Mouse (Mus musculus) lung, embryonic 14.5 days (tissue): ENCODE results near the gene Hmgcs2. TPM values are rescaled to one million over a fixed set of nuclear protein-coding genes. Genes with fewer than 3 reads are reported as not detected.

Source experiments
- ATAC-seq: fragments of 200-750 bp; cut with Nextera tagmentation; 2 replicates; pipeline ENCODE4 v1.8.0; 2017; ENCODE audit warnings: mild to moderate bottlenecking, moderate TSS enrichment, moderate library complexity; ENCODE audit not compliant: insufficient read depth
- DNase-seq: peaks from one replicate; pipeline ENCODE4 v3.0.0-alpha.2; 2015
- H3K27ac ChIP-seq: fragments of 300-500 bp; sonication (generic); 2 replicates; pipeline ENCODE4 v1.5.1; 2014; ENCODE audit warnings: low read depth, mild to moderate bottlenecking, moderate library complexity
- H3K27me3 ChIP-seq: fragments of 300-500 bp; sonication (generic); 2 replicates; pipeline ENCODE4 v1.6.1; 2014; ENCODE audit warnings: low read length, control low read depth; ENCODE audit not compliant: insufficient read depth
- H3K36me3 ChIP-seq: fragments of 300-500 bp; sonication (generic); 2 replicates; pipeline ENCODE4 v1.6.1; 2014; ENCODE audit warnings: control low read depth; ENCODE audit not compliant: insufficient read depth
- H3K4me1 ChIP-seq: fragments of 300-500 bp; sonication (generic); 2 replicates; pipeline ENCODE4 v1.6.1; 2014; ENCODE audit warnings: antibody characterized with exemption, control low read depth; ENCODE audit not compliant: insufficient read depth
- H3K4me2 ChIP-seq: fragments of 300-500 bp; sonication (generic); 2 replicates; pipeline ENCODE4 v1.6.1; 2014; ENCODE audit warnings: mild to moderate bottlenecking
- H3K4me3 ChIP-seq: fragments of 300-500 bp; sonication (generic); 2 replicates; pipeline ENCODE4 v1.5.1; 2014; ENCODE audit warnings: low read depth, low read length
- H3K9ac ChIP-seq: fragments of 300-500 bp; sonication (generic); 2 replicates; pipeline ENCODE4 v1.6.1; 2014
- H3K9me3 ChIP-seq: fragments of 300-500 bp; sonication (generic); 2 replicates; pipeline ENCODE4 v1.6.1; 2016; ENCODE audit warnings: low read depth, low read length, control low read depth
- CTCF ChIP-seq: IDR thresholded peaks from 2 replicates; pipeline ENCODE4 v1.5.1; 2016; ENCODE audit warnings: antibody characterized with exemption, low read depth
- WGBS: fragments of 180-500 bp; shearing (Covaris S2); extraction: QIAGEN DNeasy Blood & Tissue Kit; methylation state at CpG from one replicate; pipeline ENCODE4 v1.1.7; 2014; 5-methylcytosine and 5-hydroxymethylcytosine counted together
- polyA plus RNA-seq: library from polyadenylated mRNA; unstranded; fragments of >200 nt; fragmentation: Nextera tagmentation; extraction: Ambion mirVana; gene quantifications from 2 replicates; pipeline ENCODE4 v1.2.1, GENCODE M21; 2014

The Hmgcs2 gene
- polyA plus RNA-seq, 1 experiment from 2014 or later: 1.2 TPM

GRCm38 (mm10) chr3:98279682-98280081 lies 553 bp upstream of the Hmgcs2 start:
- Histone ChIP-seq H3K9ac (no peak overlapping the region), H3K4me2 (no peak overlapping the region), H3K4me3 (no peak overlapping the region), H3K4me1 (peaks cover 8% of the 10 kb centered on the region; the same call in 1 of the 2 replicates), H3K27me3 (no peaks in the 10 kb centered on the region), H3K9me3 (no peaks in the 10 kb centered on the region), H3K27ac (no peak overlapping the region), H3K36me3 (no peaks in the 10 kb centered on the region)
- DNase-seq (no peak), ATAC-seq (no peak)
- 26% methylated on average over 4 of the region's 4 CpGs for WGBS
- no peak for TF ChIP-seq CTCF

- Histone ChIP-seq H3K4me1 (peaks cover 8% of the 10 kb centered on the region; the same call in 1 of the 2 replicates), H3K27me3 (no peaks in the 10 kb centered on the region), H3K9ac (no peak overlapping the region), H3K4me3 (no peak overlapping the region), H3K4me2 (peak overlapping the region; percentile 27), H3K9me3 (no peaks in the 10 kb centered on the region), H3K36me3 (no peaks in the 10 kb centered on the region), H3K27ac (no peak overlapping the region)
- ATAC-seq (peak; percentile 84), DNase-seq (peak; percentile 87)
- 23% methylated on average over 12 of the region's 12 CpGs for WGBS
- TF ChIP-seq CTCF: peak; percentile 94
Measured at GRCm38 (mm10) chr3:98280933-98281678, 871 bp downstream of the Hmgcs2 start.

- 90% methylated on average over 8 of the region's 8 CpGs for WGBS
- no peak for TF ChIP-seq CTCF
Measured at GRCm38 (mm10) chr3:98282422-98282821, 2.2 kb downstream of the Hmgcs2 start.

GRCm38 (mm10) chr3:98283205-98283604 lies 3.0 kb downstream of the Hmgcs2 start:
- no peak for ATAC-seq
- H3K4me3 ChIP-seq: no peak overlapping the region
- peaks cover 8% of the 10 kb centered on the region; the same call in 1 of the 2 replicates for H3K4me1 ChIP-seq
- no peak overlapping the region for H3K27ac ChIP-seq
- H3K4me2 ChIP-seq: no peak overlapping the region
- H3K9ac ChIP-seq: no peak overlapping the region
- DNase-seq: no peak
- no peaks in the 10 kb centered on the region for H3K9me3 ChIP-seq
- no peaks in the 10 kb centered on the region for H3K27me3 ChIP-seq
- WGBS: 84% methylated on average over 5 of the region's 5 CpGs
- no peaks in the 10 kb centered on the region for H3K36me3 ChIP-seq
- TF ChIP-seq CTCF: no peak

More at GRCm38 (mm10) chr3:98282422-98282821, 2.2 kb downstream of the Hmgcs2 start:
- H3K9me3 ChIP-seq: no peaks in the 10 kb centered on the region
- no peak overlapping the region for H3K4me2 ChIP-seq
- no peaks in the 10 kb centered on the region for H3K36me3 ChIP-seq
- H3K27me3 ChIP-seq: no peaks in the 10 kb centered on the region
- ATAC-seq (no peak), DNase-seq (no peak)
- H3K4me1 ChIP-seq: peaks cover 8% of the 10 kb centered on the region; the same call in 1 of the 2 replicates
- no peak overlapping the region for H3K9ac ChIP-seq
- no peak overlapping the region for H3K4me3 ChIP-seq
- no peak overlapping the region for H3K27ac ChIP-seq

- Histone ChIP-seq H3K9ac (no peak overlapping the region), H3K27ac (no peak overlapping the region), H3K4me3 (no peak overlapping the region), H3K4me1 (no peaks in the 10 kb centered on the region), H3K9me3 (no peaks in the 10 kb centered on the region), H3K27me3 (no peaks in the 10 kb centered on the region), H3K36me3 (no peaks in the 10 kb centered on the region), H3K4me2 (no peak overlapping the region)
- ATAC-seq (no peak), DNase-seq (no peak)
- WGBS: 78% methylated on average over 9 of the region's 9 CpGs
- TF ChIP-seq CTCF: no peak
Measured at GRCm38 (mm10) chr3:98291044-98291443, 10.8 kb downstream of the Hmgcs2 start.

DNA sequence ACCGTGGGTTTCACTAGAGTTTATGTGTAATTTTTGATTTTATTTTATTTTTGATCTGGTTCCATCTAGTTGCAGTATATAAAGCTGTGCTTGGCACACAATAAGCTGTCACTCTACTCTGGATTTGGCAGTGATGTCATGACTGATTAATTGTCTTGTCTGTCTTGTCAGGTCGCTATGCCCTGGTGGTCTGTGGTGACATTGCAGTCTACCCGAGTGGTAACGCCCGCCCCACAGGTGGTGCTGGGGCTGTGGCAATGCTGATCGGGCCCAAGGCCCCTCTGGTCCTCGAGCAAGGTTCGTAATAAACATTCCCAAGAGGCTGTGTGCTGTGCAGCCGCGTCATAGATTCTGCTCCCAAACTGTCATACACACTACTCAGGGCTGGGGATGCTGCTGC lies 15.7 kb downstream of the Hmgcs2 start:
- Histone ChIP-seq H3K36me3 (no peaks in the 10 kb centered on the region), H3K4me3 (no peak overlapping the region), H3K27me3 (no peaks in the 10 kb centered on the region), H3K4me1 (no peaks in the 10 kb centered on the region), H3K4me2 (no peak overlapping the region), H3K9me3 (no peaks in the 10 kb centered on the region), H3K9ac (no peak overlapping the region), H3K27ac (no peak overlapping the region)
- ATAC-seq (no peak), DNase-seq (no peak)
- peak; percentile 22; the same call in 1 of the 2 replicates for TF ChIP-seq CTCF
- 65% methylated on average over 10 of the region's 10 CpGs for WGBS

DNA sequence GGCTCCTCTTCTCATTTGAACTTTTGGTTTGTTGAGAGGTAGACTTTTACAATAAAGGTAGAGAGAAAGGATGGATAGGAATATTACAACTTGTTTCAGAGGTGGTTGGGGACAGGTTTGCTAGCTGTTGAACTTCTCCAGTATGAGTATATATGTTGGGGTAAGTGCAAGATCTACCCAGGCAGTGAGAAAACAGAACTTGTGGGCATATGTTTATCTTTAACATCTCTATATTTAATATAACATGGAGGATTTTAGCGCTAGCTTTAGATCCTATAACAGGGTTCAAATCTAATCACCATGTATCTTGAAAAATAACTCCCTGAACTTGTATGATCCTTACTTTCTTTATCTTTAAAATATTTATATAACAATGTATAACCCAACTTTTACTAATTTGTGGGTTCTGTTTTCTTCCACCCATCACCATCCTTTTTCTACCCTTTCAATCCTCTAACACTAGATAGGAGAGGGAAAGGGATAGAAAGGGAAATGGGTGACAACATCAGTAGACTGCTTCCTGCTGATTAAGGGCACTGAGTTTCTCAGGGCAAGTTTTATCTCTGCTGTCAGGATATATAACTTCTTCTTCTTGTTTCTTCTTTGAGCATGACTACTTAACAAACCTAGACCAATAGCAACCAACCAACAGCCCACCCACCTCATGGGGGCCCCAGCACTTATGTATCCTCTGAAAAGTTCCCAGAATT lies 19.3 kb downstream of the Hmgcs2 start:
- Histone ChIP-seq H3K9me3 (no peaks in the 10 kb centered on the region), H3K4me2 (no peak overlapping the region), H3K4me1 (no peaks in the 10 kb centered on the region), H3K9ac (no peak overlapping the region), H3K36me3 (no peaks in the 10 kb centered on the region), H3K27ac (no peak overlapping the region), H3K4me3 (no peak overlapping the region), H3K27me3 (no peaks in the 10 kb centered on the region)
- DNase-seq: no peak
- TF ChIP-seq CTCF: no peak
- ATAC-seq: no peak
- 86% methylated on average over 1 of the region's 1 CpGs for WGBS
